Mouse (Mus musculus) erythroblast, embryonic 14.5 days (primary cell): ENCODE results near the gene Iqschfp. TPM values are rescaled to one million over a fixed set of nuclear protein-coding genes. Genes with fewer than 3 reads are reported as not detected.

Experiments used
- H3K27me3 ChIP-seq: 2 replicates; pipeline ENCODE4 v1.6.1; 2012; ENCODE audit warnings: inconsistent platforms; ENCODE audit not compliant: control insufficient read depth
- H3K36me3 ChIP-seq: 2 replicates; pipeline ENCODE4 v1.6.1; 2012; ENCODE audit warnings: mild to moderate bottlenecking, inconsistent platforms; ENCODE audit not compliant: control insufficient read depth
- H3K4me1 ChIP-seq: 2 replicates; pipeline ENCODE4 v1.6.1; 2012; ENCODE audit warnings: inconsistent platforms; ENCODE audit not compliant: control insufficient read depth
- H3K4me3 ChIP-seq: replicated peaks from 2 replicates; pipeline ENCODE3; 2012; ENCODE audit warnings: moderate library complexity, mild to moderate bottlenecking, inconsistent platforms
- H3K9me3 ChIP-seq: 2 replicates; pipeline ENCODE4 v1.6.1; 2012; ENCODE audit warnings: low read length, inconsistent platforms, mixed read lengths; ENCODE audit not compliant: control insufficient read depth
- GATA1 ChIP-seq: IDR thresholded peaks from 2 replicates; pipeline ENCODE4 v1.6.1; 2012; ENCODE audit warnings: low read length, inconsistent platforms, mixed read lengths
- TAL1 ChIP-seq: IDR thresholded peaks from 3 replicates; pipeline ENCODE4 v1.6.1; 2012; ENCODE audit warnings: low read length, inconsistent platforms, mixed read lengths
- polyA plus RNA-seq: library from polyadenylated mRNA; stranded (reverse); fragments of >175 nt; gene quantifications from 2 replicates; pipeline ENCODE4 v1.2.3, GENCODE M21; 2012

Iqschfp gene
- polyA plus RNA-seq, 1 experiment = not detected

DNA sequence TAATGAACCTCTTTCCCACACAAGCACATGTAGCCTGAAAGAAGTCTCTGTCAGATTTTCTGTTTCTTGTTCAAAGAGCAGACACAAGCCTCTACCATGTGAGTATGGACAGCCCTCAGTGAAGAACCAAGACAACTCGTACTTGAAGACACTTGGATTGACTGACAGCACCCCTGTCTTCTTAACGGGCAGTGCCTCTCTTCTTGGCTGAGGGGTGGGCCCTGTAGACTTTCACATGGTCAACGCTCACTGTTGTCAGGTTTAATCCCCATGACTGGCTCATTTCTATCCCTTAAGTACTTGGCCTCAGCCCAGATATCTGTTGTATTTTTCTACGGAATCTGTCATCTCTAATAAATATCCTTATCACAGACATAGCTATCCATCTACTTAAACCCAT is 738.2 kb downstream of the Iqschfp start:
- no peaks in the 10 kb centered on the region for H3K36me3 ChIP-seq
- no peak overlapping the region for H3K4me3 ChIP-seq
- no peaks in the 10 kb centered on the region for H3K4me1 ChIP-seq
- H3K27me3 ChIP-seq = no peaks in the 10 kb centered on the region
- TF ChIP-seq TAL1 (no peak), GATA1 (no peak)
- H3K9me3 ChIP-seq = no peaks in the 10 kb centered on the region

DNA sequence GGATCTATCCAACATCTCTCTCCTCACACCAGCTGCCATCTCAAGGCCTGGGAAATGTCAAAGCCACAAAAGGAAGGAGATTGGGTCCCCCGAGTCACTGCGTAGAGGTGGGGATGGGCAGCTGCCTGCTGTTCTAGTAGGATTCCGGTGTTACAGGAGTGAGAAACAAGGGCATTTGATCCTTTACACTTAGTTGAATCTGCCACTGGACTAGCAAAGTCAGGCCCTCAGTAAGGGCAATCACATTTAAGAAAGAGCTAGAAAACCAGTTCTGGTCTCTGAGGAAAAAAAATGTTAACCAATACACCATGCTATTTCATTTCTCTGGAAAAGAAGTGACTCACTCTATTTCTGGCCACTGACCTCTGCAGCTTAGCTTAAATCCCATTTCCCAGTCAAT is 738.8 kb downstream of the Iqschfp start:
- Histone ChIP-seq H3K27me3 (no peaks in the 10 kb centered on the region), H3K4me1 (no peaks in the 10 kb centered on the region), H3K4me3 (no peak overlapping the region), H3K36me3 (no peaks in the 10 kb centered on the region), H3K9me3 (no peaks in the 10 kb centered on the region)
- TF ChIP-seq GATA1 (no peak), TAL1 (no peak)

DNA sequence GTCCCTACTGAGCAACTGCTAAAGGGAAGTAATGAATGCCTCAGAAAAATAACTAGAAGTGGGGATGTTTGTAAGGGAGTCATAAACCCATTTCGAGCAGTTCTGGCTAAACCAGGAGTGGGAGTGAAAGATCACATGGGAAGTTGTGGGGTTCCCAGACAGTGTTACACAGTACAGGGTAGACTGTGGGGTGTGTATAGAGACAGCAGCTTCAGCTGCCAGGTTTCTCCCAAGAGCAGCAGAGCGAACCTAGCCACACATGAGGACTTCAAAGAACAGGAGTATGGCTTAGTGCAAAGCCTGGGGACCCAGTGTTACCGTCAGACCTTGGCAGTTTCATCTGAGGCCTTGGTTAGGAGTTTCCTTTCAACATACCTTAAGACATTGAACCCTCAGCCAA is 740.7 kb downstream of the Iqschfp start:
- H3K4me1 ChIP-seq = no peaks in the 10 kb centered on the region
- TF ChIP-seq TAL1 (no peak), GATA1 (no peak)
- H3K36me3 ChIP-seq = no peaks in the 10 kb centered on the region
- H3K9me3 ChIP-seq = no peaks in the 10 kb centered on the region
- H3K27me3 ChIP-seq = no peaks in the 10 kb centered on the region
- H3K4me3 ChIP-seq = no peak overlapping the region

DNA sequence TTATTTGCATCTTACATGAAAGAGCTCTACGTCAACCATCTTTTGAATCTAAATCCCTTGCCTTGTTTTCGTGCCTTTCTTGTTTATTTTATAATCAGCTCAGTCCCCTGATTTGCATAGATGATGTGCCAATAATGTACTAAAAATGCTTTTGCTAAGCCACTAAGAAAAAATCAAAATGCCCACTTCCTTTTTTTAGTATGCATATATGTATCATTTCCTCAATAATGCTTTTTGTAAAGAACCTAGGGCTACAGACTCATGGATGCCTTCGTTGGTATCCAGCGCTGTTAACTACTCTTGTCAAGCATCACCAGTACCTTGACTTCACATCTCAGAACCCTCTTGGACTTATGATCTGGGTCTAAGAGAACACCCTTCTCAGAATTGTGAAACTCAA is 741.5 kb downstream of the Iqschfp start:
- no peaks in the 10 kb centered on the region for H3K36me3 ChIP-seq
- TF ChIP-seq TAL1 (no peak), GATA1 (no peak)
- no peaks in the 10 kb centered on the region for H3K27me3 ChIP-seq
- H3K9me3 ChIP-seq = no peaks in the 10 kb centered on the region
- H3K4me1 ChIP-seq = no peaks in the 10 kb centered on the region
- H3K4me3 ChIP-seq = no peak overlapping the region

DNA sequence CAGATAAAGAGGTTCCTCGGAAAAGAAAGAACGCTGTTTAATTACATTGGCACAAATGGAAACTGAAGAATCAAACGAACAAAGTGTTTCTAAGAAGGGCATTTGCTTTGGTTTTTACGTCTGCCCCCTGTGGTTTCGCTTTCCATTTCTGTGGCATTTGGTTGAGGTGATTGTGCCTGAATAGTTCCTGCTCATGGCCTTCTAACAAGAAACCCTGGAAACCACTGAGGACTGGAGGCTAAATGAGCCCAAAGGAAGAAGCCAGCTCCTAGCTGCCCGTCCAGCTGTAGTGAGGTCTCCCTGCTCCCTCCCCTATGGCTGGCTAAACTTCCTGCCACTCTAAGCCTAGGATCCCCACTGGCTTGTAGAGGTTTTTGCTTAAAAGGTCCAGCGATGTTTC is 745.9 kb downstream of the Iqschfp start:
- H3K4me3 ChIP-seq = no peak overlapping the region
- H3K4me1 ChIP-seq = no peaks in the 10 kb centered on the region

DNA sequence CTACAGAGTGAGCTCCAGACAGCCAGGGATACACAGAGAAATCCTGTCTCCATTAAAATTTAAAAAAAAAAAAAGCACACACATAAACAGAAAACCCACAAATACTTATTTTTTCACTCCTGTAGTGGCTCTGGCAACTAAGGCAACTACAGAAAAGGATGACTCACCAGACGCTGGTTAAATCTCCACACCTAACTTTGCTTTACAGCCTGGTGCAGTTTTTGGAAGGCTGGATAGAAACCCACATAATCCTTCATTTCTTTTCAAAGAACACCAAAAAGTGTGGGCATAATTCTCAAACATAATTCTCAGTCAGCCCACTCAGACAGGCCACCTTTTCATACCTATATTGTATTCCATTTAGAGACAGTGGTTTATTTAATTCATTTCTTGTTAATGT is 746.7 kb downstream of the Iqschfp start:
- no peak for TF ChIP-seq GATA1
- no peak for TF ChIP-seq TAL1
- Histone ChIP-seq H3K4me3 (no peak overlapping the region), H3K27me3 (no peaks in the 10 kb centered on the region), H3K9me3 (no peaks in the 10 kb centered on the region), H3K36me3 (no peaks in the 10 kb centered on the region), H3K4me1 (no peaks in the 10 kb centered on the region)

More for the DNA sequence above, 745.9 kb downstream of the Iqschfp start:
- Histone ChIP-seq H3K27me3 (no peaks in the 10 kb centered on the region), H3K9me3 (no peaks in the 10 kb centered on the region), H3K36me3 (no peaks in the 10 kb centered on the region)
- TF ChIP-seq TAL1 (no peak), GATA1 (no peak)

DNA sequence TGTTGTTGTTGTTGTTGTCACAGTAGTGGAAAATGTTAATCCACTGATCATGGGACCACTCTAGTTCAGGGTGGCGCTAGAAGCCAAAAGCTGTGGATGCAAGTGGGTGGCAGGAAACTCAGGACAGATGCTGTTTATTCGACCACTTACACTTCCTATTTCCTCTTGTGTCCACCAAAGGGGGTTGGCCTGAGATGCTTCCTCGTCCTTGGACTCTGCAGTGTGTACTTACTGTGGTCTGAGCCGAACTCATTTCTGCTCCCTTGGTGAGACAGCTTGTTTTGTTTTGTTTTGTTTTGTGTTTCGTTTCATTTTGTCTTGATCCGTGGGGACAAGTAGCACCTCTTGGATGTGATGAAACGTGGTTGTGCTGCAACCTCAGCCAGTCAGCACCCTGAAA is 750.9 kb downstream of the Iqschfp start:
- Histone ChIP-seq H3K9me3 (no peaks in the 10 kb centered on the region), H3K27me3 (no peaks in the 10 kb centered on the region), H3K4me3 (no peak overlapping the region), H3K36me3 (no peaks in the 10 kb centered on the region), H3K4me1 (no peaks in the 10 kb centered on the region)
- TF ChIP-seq TAL1 = no peak
- TF ChIP-seq GATA1 = no peak

DNA sequence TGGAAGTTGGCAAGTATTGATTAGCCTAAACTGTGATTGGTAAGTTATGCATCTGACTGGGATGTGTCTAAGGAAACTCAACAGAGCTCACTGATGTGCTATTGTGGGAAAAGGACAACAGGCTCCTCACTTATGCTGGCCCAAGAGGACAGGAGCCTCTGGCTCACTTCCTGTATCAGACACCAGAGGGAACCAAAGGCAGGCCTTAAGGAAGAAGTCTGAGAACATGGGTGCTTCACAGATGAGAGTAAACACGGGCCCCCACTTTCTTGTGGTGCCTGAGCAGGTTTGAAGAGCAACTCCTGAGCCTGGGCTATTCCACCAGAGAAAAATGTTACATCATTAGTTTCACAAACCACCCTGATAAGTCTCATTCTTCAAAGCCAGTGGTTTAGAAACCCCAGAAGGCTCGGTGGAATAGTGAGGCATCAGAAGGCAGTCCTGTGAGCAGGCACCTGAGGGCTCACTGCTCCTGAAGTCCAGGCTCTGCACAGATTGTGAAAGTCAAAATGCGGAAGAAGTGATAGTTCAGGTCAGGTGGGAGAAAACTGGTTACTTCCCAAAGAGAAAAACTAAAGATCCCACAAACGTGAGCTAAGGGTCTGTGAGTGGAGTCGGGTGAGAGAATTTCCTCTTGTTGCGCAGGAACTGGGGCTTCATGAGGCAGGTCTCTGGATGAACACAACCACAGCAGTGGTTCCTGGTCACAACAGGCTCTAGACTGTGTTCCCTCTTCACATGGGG is 754.5 kb downstream of the Iqschfp start:
- Histone ChIP-seq H3K27me3 (no peaks in the 10 kb centered on the region), H3K9me3 (no peaks in the 10 kb centered on the region), H3K4me3 (no peak overlapping the region), H3K36me3 (no peaks in the 10 kb centered on the region), H3K4me1 (no peaks in the 10 kb centered on the region)
- TF ChIP-seq GATA1 = no peak

DNA sequence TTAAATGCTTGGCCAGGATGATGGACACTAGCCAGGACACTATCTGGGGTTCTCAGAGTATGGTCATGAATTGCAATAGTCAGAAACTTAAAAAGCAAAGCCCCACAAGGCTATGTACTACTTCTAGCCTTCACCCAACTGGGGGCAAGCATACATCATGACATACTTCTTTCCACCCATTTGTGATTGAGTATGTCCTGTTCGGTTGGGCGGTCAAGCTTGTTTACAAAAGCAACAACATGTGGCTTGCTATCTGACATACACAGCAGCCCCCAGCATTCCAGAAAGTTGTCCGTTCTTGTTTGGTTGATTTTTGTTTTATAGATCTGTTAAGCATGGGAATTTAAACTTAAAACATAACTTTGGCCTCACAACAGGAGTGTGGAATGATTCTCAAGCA is 755.2 kb downstream of the Iqschfp start:
- no peaks in the 10 kb centered on the region for H3K36me3 ChIP-seq
- no peaks in the 10 kb centered on the region for H3K4me1 ChIP-seq
- no peak for TF ChIP-seq GATA1
- TF ChIP-seq TAL1 = no peak
- H3K9me3 ChIP-seq = no peaks in the 10 kb centered on the region
- H3K4me3 ChIP-seq = no peak overlapping the region
- H3K27me3 ChIP-seq = no peaks in the 10 kb centered on the region

DNA sequence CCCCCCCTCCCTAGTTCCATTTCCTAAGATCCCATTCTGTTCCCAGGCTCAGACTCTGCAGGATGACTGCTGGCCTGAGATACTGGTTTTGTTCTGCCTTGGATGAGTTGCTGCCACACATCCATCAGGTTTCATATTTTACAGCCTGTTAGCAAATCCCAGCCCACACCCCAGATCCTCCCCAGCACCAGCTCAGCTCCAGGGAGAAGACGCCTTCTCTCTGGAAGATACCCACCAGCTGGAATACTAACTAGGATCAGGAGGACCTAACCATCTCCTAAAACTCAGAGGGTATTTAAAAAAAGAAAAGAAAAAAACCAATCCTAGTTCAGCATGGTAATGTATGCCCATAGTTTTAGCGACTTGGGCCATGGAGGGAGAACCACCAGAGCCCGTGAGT is 758.2 kb downstream of the Iqschfp start:
- H3K36me3 ChIP-seq = no peaks in the 10 kb centered on the region
- H3K4me1 ChIP-seq = no peaks in the 10 kb centered on the region
- no peak overlapping the region for H3K4me3 ChIP-seq
- H3K27me3 ChIP-seq = no peaks in the 10 kb centered on the region
- no peaks in the 10 kb centered on the region for H3K9me3 ChIP-seq
- no peak for TF ChIP-seq TAL1
- no peak for TF ChIP-seq GATA1
